Mouse (Mus musculus): ENCODE data around the gene Cnr2.

- TF ChIP-seq CTCF (IDR thresholded peaks at IDR 0.05; ENCODE audit: control insufficient read depth, insufficient read depth, insufficient replicate concordance, low read depth, low read length) = no peak
- TF ChIP-seq POLR2A (IDR thresholded peaks at IDR 0.05; ENCODE audit: control insufficient read depth, low read depth, low read length) = no peak
These were observed 23.6 kb downstream of the Cnr2 start for GRCm38 (mm10) chr4:135918635-135919279.
